Mouse (Mus musculus) ovary, postnatal 10 days (tissue): ENCODE measurements around the gene Plscr2.
"Not testable (repeated sequence)": the region's sequence is repeated elsewhere in the genome, so short reads cannot be mapped to it uniquely, and the experiment has no call there.

Experiments
- DNase-seq: peaks from one replicate; pipeline ENCODE4 v3.0.0; 2022; ENCODE audit warnings: low spot score

The Plscr2 gene

GRCm38 (mm10) chr9:92273956-92274762, 1.2 kb upstream of the Plscr2 start:
- no peak for DNase-seq

GRCm38 (mm10) chr9:92276360-92276759, 958 bp downstream of the Plscr2 start:
- no peak for DNase-seq

GRCm38 (mm10) chr9:92280048-92280447, 4.6 kb downstream of the Plscr2 start:
- DNase-seq: no peak

GRCm38 (mm10) chr9:92282563-92283171, 7.3 kb downstream of the Plscr2 start:
- DNase-seq: no peak

- DNase-seq: no peak
Observed at GRCm38 (mm10) chr9:92289675-92290074, 14.3 kb downstream of the Plscr2 start.

GRCm38 (mm10) chr9:92292169-92292568, 16.8 kb downstream of the Plscr2 start:
- DNase-seq: no peak

- DNase-seq: no peak
Observed at GRCm38 (mm10) chr9:92292922-92293321, 17.5 kb downstream of the Plscr2 start.

GRCm38 (mm10) chr9:92293560-92294548, 18.5 kb downstream of the Plscr2 start:
- DNase-seq: no peak

GRCm38 (mm10) chr9:92298288-92298687, 22.9 kb downstream of the Plscr2 start:
- no peak for DNase-seq

- no peak for DNase-seq
Observed at GRCm38 (mm10) chr9:92301213-92301612, 25.8 kb downstream of the Plscr2 start.

- no peak for DNase-seq
Observed at GRCm38 (mm10) chr9:92305075-92305474, 29.7 kb downstream of the Plscr2 start.

- no peak for DNase-seq
Observed at GRCm38 (mm10) chr9:92305620-92306220, 30.3 kb downstream of the Plscr2 start.

GRCm38 (mm10) chr9:92309077-92309476, 33.7 kb downstream of the Plscr2 start, which contains the start of gene 1700057G04Rik:
Gene 1700057G04Rik (plus strand): TSS chr9:92309377.
- DNase-seq: no peak

GRCm38 (mm10) chr9:92316791-92317190, 41.4 kb downstream of the Plscr2 start:
- no peak for DNase-seq

- not testable (repeated sequence) for DNase-seq
Observed at GRCm38 (mm10) chr9:92325936-92326335, 50.5 kb downstream of the Plscr2 start.

GRCm38 (mm10) chr9:92326813-92327212, 51.4 kb downstream of the Plscr2 start:
- no peak for DNase-seq

GRCm38 (mm10) chr9:92331383-92331782, 56.0 kb downstream of the Plscr2 start:
- no peak for DNase-seq

- no peak for DNase-seq
Observed at GRCm38 (mm10) chr9:92334845-92335244, 59.4 kb downstream of the Plscr2 start.

GRCm38 (mm10) chr9:92335277-92335818, 59.9 kb downstream of the Plscr2 start:
- no peak for DNase-seq

- no peak for DNase-seq
Observed at GRCm38 (mm10) chr9:92337063-92337462, 61.7 kb downstream of the Plscr2 start.

- no peak for DNase-seq
Observed at GRCm38 (mm10) chr9:92337661-92338060, 62.3 kb downstream of the Plscr2 start.

GRCm38 (mm10) chr9:92338954-92339353, 63.6 kb downstream of the Plscr2 start:
- DNase-seq: no peak
